Mouse (Mus musculus) embryonic facial prominence, embryonic 10.5 days (tissue): ENCODE data around the gene Rrp9. TPM values are rescaled to one million over a fixed set of nuclear protein-coding genes. Genes with fewer than 3 reads are reported as not detected.

Source experiments
- DNase-seq: peaks from one replicate; pipeline ENCODE4 v3.0.0-alpha.2; 2017; ENCODE audit warnings: low spot score
- H3K27ac ChIP-seq: fragments of 300-500 bp; sonication (generic); replicated peaks from 2 replicates; pipeline ENCODE4 v1.5.1; 2016; ENCODE audit warnings: mild to moderate bottlenecking
- H3K27me3 ChIP-seq: fragments of 300-500 bp; sonication (generic); replicated peaks from 2 replicates; pipeline ENCODE4 v1.6.1; 2016; ENCODE audit warnings: low read depth, mild to moderate bottlenecking; ENCODE audit not compliant: poor library complexity, severe bottlenecking
- H3K36me3 ChIP-seq: fragments of 300-500 bp; sonication (generic); replicated peaks from 2 replicates; pipeline ENCODE4 v1.6.1; 2016; ENCODE audit warnings: mild to moderate bottlenecking, moderate library complexity
- H3K4me1 ChIP-seq: fragments of 300-500 bp; sonication (generic); 2 replicates; pipeline ENCODE4 v1.6.1; 2016
- H3K4me3 ChIP-seq: fragments of 300-500 bp; sonication (generic); 2 replicates; pipeline ENCODE4 v1.5.1; 2016; ENCODE audit warnings: mild to moderate bottlenecking, moderate library complexity
- H3K9me3 ChIP-seq: fragments of 300-500 bp; sonication (generic); 2 replicates; pipeline ENCODE4 v1.6.1; 2016; ENCODE audit warnings: mild to moderate bottlenecking
- WGBS: fragments of 180-500 bp; shearing (Covaris S2); methylation state at CpG from one replicate; pipeline ENCODE4 v1.1.7; 2016; 5-methylcytosine and 5-hydroxymethylcytosine counted together
- polyA plus RNA-seq: library from polyadenylated mRNA; unstranded; fragments of >200 nt; fragmentation: Nextera tagmentation; extraction: Ambion mirVana; gene quantifications from 2 replicates; pipeline ENCODE4 v1.2.1, GENCODE M21; 2016

Gene Rrp9
- polyA plus RNA-seq, 1 experiment from 2014 or later, result 77.5 TPM

GRCm38 (mm10) chr9:106513566-106513965, 37.8 kb downstream of the Rrp9 start:
- H3K27me3 ChIP-seq, result no peaks in the 10 kb centered on the region
- WGBS, result 78% methylated on average over 6 of the region's 6 CpGs
- H3K4me3 ChIP-seq, result no peak overlapping the region
- no peak overlapping the region for H3K27ac ChIP-seq
- H3K4me1 ChIP-seq, result no peaks in the 10 kb centered on the region
- no peaks in the 10 kb centered on the region for H3K36me3 ChIP-seq
- H3K9me3 ChIP-seq, result no peaks in the 10 kb centered on the region
- no peak for DNase-seq

- no peak for DNase-seq
- Histone ChIP-seq H3K9me3 (no peaks in the 10 kb centered on the region), H3K4me3 (no peak within 1 kb of the TSS), H3K27me3 (no peaks in the 10 kb centered on the region), H3K4me1 (no peaks in the 10 kb centered on the region), H3K36me3 (no peaks in the 10 kb centered on the region), H3K27ac (no peak within 1 kb of the TSS)
- 84% methylated on average over 4 of the region's 4 CpGs for WGBS
These were observed 38.5 kb downstream of the Rrp9 start, which contains the start of gene Iqcf5 for GRCm38 (mm10) chr9:106514273-106514672. TSS of gene Iqcf5 (plus strand) at chr9:106514573.

- 77% methylated on average over 2 of the region's 2 CpGs for WGBS
- H3K9me3 ChIP-seq, result no peaks in the 10 kb centered on the region
- H3K27me3 ChIP-seq, result no peaks in the 10 kb centered on the region
- H3K36me3 ChIP-seq, result no peaks in the 10 kb centered on the region
- DNase-seq, result no peak
- no peak overlapping the region for H3K4me3 ChIP-seq
- H3K4me1 ChIP-seq, result no peaks in the 10 kb centered on the region
- H3K27ac ChIP-seq, result no peak overlapping the region
These were observed 43.7 kb downstream of the Rrp9 start for GRCm38 (mm10) chr9:106519433-106519832.

- Histone ChIP-seq H3K36me3 (no peaks in the 10 kb centered on the region), H3K9me3 (no peaks in the 10 kb centered on the region), H3K4me1 (no peaks in the 10 kb centered on the region), H3K27me3 (no peaks in the 10 kb centered on the region), H3K27ac (no peak overlapping the region), H3K4me3 (no peak overlapping the region)
- WGBS, result 83% methylated on average over 8 of the region's 8 CpGs
- no peak for DNase-seq
These were observed 44.1 kb downstream of the Rrp9 start for GRCm38 (mm10) chr9:106519909-106520308.

GRCm38 (mm10) chr9:106531833-106532232, 56.1 kb downstream of the Rrp9 start:
- 29% methylated on average over 3 of the region's 3 CpGs for WGBS
- Histone ChIP-seq H3K27me3 (no peaks in the 10 kb centered on the region), H3K36me3 (no peaks in the 10 kb centered on the region), H3K4me3 (no peak overlapping the region), H3K9me3 (no peaks in the 10 kb centered on the region), H3K27ac (no peak overlapping the region), H3K4me1 (no peaks in the 10 kb centered on the region)
- DNase-seq, result peak; percentile 33

GRCm38 (mm10) chr9:106534296-106534695, 58.5 kb downstream of the Rrp9 start:
- Histone ChIP-seq H3K27ac (no peak overlapping the region), H3K27me3 (no peaks in the 10 kb centered on the region), H3K4me3 (no peak overlapping the region), H3K4me1 (no peaks in the 10 kb centered on the region), H3K9me3 (no peaks in the 10 kb centered on the region), H3K36me3 (no peaks in the 10 kb centered on the region)
- DNase-seq, result no peak
- WGBS, result 90% methylated on average over 7 of the region's 7 CpGs

- Histone ChIP-seq H3K27me3 (no peaks in the 10 kb centered on the region), H3K36me3 (no peaks in the 10 kb centered on the region), H3K27ac (no peak overlapping the region), H3K4me3 (no peak overlapping the region), H3K9me3 (no peaks in the 10 kb centered on the region), H3K4me1 (no peaks in the 10 kb centered on the region)
- WGBS, result 93% methylated on average over 11 of the region's 11 CpGs
- no peak for DNase-seq
These were observed 59.2 kb downstream of the Rrp9 start for GRCm38 (mm10) chr9:106534975-106535374.

Other genes with a start within 250 kb of the Rrp9 start
- gene Alas1, start 227.3 kb upstream of the Rrp9 start, polyA plus RNA-seq, result 72.1 and 80.7 TPM in 2 replicates
- 39.9 and 46.4 TPM in 2 replicates for gene Poc1a, start 194.9 kb upstream of the Rrp9 start, polyA plus RNA-seq
- gene Dusp7, start 107.3 kb upstream of the Rrp9 start, polyA plus RNA-seq, result 29.5 and 30.8 TPM in 2 replicates
- gene Rpl29, start 46.5 kb upstream of the Rrp9 start, polyA plus RNA-seq, result 1,047 and 1,078 TPM in 2 replicates
- 43.2 and 46.1 TPM in 2 replicates for gene Acy1, start 37.6 kb upstream of the Rrp9 start, polyA plus RNA-seq
- gene Abhd14b, start 28.5 kb upstream of the Rrp9 start, polyA plus RNA-seq, result 6.0 and 6.4 TPM in 2 replicates
- gene Abhd14a, start 28.3 kb upstream of the Rrp9 start, polyA plus RNA-seq, result 40.1 and 40.4 TPM in 2 replicates
- gene Pcbp4, start 22.7 kb upstream of the Rrp9 start, polyA plus RNA-seq, result 320 and 346 TPM in 2 replicates
- 0.16 and 0.55 TPM in 2 replicates for gene Gpr62, start 10.0 kb upstream of the Rrp9 start, polyA plus RNA-seq
- 1.6 and 3.2 TPM in 2 replicates for gene Parp3, start 986 bp downstream of the Rrp9 start, polyA plus RNA-seq
- gene Iqcf1, start 24.0 kb downstream of the Rrp9 start, polyA plus RNA-seq, result not detected in 2 replicates
- gene Iqcf5, start 38.6 kb downstream of the Rrp9 start, polyA plus RNA-seq, result not detected in 2 replicates
- gene Iqcf3, start 85.7 kb downstream of the Rrp9 start, polyA plus RNA-seq, result not detected in 2 replicates
- gene Iqcf4, start 95.0 kb downstream of the Rrp9 start, polyA plus RNA-seq, result not detected in 2 replicates
- not detected in 2 replicates for gene Iqcf6, start 150.6 kb downstream of the Rrp9 start, polyA plus RNA-seq
- 5.8 and 8.3 TPM in 2 replicates for gene Grm2, start 180.1 kb downstream of the Rrp9 start, polyA plus RNA-seq
- gene Tex264, start 210.0 kb downstream of the Rrp9 start, polyA plus RNA-seq, result 27.4 and 28.7 TPM in 2 replicates